Mouse (Mus musculus) liver (tissue): ENCODE measurements around the gene Dgkd.

Source experiments
- DNase-seq: peaks from one replicate; pipeline ENCODE4 v3.0.0-alpha.2; 2020; ENCODE audit warnings: mixed read lengths

Dgkd gene

DNA sequence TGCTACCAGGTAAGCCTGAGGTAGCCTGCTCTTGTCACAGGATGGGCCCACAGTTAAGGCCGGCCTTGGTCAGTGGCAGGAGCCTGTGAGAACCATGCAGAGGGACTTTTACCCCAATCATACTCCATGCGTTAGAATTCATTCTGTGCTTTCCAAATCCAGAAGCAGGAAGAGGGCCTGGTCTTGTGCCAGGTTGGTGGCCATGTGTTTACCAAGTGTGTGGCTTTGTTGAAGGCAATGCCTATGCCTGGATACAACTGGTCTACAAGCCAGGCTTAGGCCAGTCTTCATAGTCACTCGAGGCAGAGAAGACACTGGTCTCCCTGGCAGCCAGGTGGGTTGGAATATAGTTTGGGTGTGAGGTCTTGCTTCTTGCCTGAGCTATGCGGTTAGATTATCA is 38.5 kb downstream of the Dgkd start:
- no peak for DNase-seq

DNA sequence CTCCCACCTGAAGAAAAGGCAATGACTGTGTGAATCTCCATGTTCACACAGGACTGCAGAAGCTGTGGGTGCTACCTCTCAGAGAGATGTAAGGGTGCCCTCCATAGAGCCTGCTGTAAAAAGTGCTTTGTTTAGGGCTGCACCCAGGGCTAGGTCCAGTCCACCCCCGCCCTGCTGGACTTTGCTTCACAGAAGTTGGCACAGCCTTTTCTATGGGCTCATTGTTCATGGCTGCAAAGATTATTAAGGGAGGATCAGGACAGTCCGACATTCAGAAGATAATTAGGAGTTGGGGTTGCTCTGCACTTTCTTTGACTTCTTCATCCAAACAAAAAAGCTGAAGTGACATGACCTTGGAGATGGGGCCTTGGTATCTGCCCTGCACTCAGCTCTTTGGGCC is 39.4 kb downstream of the Dgkd start:
- DNase-seq = no peak

DNA sequence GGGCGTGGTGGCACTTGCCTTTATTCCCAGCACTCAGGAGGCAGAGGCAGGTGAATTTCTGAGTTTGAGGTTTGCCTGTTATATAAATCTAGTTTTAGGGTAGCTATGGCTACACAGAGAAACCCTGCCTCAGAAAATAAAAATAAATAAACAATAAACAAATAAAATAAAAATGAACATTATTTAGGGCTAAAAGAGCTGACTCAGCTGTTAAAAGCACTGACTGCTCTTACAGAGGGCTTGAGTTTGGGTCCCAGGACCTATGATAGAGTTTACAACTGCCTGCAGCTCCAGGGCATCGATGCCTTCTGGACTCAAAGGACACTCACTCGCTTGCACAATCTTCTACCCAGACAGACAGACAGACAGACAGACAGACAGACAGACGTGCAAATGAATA is 40.3 kb downstream of the Dgkd start:
- no peak for DNase-seq

DNA sequence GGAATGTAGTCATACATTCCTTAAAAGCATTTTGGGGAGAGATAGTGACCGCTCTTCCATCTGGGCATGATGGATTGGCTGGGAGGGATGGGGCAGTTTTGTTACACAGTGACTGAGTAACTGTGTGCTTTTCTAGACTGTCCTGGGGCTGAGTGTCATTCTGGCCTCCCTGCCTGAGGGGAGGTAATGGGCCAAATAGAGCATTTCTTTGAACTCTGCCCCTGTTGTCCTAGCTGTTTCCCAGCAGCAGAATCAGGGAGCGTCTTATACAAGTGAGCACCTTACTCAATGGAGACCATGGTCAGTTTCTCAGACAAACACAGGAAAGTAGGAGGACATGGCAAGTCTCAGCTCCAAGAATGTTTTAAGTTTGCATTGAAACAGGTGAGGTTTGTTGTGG is 43.8 kb downstream of the Dgkd start:
- no peak for DNase-seq

DNA sequence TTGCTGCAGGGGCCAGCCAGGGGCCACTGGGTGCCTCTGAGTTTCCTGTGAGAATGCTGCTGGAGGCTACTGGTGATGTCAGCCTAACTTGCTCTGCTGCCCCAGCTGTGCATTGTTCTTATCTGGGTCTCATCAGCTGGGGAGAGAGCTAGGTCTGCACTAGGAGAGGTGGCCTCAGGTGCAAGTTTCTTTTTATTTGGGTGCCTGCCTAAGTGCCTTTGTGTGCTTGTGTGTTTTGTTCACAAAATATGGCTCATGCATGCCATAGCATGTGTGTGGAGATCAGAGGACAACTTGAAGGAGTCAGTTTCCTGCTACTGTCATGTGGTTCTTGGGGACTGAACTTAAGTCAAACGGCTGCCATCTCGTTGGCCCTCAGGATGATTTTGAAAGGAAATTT is 46.6 kb downstream of the Dgkd start:
- DNase-seq = no peak

DNA sequence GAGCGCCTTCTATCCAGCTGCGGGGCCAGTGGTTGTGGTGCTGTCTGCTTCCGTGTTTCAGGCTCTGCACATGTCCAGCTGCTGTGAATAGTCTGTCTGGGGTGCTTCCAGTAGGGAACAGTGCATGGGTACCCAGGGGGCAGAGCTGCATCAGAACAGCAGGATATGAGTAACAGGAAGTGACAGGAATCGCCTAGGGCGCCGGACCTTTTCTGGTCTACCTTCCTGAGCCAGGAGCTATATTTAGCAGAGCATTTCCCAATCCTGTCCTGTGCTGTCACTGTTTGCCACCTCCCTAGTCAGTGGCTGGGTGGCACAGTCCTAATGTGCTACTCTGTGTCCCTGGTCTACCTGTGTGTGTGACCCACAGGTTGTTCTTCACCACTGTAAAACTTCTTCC is 47.9 kb downstream of the Dgkd start:
- DNase-seq = peak; percentile 32

DNA sequence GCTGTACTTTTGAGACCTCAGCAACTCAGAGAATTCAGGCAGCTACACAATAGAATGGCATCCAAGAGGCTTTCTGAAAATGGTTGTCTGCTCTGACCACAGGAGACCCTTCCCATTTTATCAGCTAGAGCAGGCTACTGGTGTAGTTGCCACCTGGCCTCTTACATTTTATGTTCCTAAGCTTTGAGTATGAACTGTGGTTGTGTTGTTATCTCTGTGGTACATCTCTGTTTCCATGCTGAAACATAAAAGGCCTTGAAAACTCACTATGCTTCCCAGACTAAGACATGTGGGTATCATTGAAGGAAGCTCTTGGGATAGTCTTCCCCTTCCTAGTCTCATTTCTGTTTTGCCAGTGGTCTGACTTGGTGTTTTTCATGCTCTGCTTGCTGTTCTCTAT is 49.1 kb downstream of the Dgkd start:
- no peak for DNase-seq

DNA sequence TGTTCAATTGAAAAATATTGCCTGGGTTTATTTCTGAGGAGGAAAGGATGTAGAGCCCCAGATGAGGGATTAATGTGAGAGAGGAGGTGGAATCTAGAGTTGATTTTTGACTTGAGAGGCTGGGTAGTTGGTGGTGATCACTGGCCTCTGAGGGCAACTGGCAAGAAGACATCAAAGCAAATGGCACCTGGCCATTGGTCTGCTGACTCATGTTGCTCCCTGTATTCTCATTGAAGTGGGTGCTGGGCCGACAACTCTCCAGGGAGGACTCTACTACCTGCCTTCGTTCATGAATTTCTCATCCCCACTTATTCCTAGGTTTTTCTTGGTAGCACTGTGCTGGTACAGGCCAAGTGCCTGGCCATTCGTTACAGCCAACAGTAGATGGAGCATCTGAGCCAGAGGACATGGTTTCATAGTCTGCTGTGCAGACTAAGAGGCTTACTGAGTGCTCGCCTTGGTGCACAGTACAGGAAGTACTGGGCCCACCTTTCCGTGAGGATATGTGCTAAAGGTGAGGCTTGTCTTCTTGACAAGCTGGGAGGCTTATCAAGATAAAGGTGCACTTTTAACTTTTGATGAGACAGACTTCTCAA is 53.4 kb downstream of the Dgkd start:
- peak; percentile 16 for DNase-seq

DNA sequence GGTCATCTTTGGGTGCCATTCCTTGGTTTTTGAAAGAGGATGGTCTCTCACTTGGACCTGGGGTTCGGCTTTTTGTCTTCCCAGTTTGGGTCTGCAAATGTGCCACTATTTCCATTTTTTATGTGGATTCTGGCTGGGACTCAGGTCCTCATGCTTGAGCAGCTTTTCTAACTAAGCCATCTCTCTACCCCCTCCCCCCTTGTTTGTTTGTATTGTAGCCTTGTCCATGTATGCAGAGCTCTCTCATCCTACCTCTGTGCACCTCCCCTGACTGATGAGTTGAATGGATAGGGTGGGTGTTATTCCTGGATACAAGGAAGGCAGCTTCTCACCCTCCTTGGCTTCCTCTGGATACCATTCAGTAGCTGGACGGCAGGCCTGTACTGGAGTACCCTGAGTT is 54.9 kb downstream of the Dgkd start:
- DNase-seq = no peak

DNA sequence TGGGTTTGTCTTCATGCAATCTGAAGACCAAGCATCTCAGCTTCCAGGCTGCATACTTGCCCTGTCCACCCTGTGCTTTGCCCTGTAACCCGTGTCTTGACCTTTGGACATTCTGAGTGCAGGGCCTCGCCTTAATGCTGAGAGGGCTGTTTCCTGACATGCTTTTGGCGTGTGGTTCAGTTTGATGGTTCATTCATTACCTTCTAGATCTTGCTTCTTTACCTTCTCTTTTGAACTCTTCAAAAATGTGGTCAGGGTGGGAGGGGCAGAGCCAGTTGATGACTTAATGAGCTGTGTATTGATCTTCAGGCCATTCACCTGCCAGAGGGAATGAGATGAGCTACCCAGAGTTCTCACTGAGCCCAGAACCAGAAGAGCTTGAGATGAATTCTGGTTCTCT is 55.6 kb downstream of the Dgkd start:
- no peak for DNase-seq

DNA sequence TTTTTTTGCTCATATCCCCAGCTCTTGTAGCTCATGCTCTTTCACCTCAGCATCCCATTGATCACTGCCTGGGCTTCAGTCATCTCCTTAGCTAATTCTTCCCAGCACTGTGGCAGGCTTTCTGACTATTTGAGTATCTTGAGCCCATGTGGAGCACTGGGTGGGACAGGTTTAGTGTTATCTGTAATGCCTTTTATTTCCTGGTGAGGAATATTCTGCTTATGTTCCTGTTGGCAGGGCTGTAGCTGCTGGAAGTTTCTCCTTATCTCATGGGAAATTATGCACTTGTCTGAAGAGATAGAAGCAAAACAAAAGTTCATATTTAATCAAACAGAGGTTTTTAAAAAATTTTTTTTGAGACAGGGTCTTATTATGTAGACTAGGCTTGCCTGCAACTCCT is 56.5 kb downstream of the Dgkd start:
- DNase-seq = no peak

DNA sequence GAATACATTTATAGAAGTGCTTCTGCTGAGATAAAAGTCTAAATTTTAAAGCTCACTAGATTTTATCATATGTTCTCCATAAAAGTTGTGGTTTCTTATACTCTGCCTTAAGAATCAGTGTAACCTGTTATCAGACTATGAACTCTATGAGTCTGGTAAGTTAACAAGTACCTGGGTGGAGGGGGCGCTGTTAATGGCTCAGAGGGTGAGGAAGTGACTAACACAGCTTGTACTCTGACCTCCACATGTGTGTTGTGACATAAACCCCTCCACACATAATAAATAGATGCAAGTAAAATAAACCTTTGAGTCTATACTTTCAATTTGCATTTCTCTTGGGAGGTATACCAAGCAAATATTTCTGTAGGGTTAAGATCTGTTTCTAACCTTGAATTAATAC is 57.3 kb downstream of the Dgkd start:
- DNase-seq = no peak

DNA sequence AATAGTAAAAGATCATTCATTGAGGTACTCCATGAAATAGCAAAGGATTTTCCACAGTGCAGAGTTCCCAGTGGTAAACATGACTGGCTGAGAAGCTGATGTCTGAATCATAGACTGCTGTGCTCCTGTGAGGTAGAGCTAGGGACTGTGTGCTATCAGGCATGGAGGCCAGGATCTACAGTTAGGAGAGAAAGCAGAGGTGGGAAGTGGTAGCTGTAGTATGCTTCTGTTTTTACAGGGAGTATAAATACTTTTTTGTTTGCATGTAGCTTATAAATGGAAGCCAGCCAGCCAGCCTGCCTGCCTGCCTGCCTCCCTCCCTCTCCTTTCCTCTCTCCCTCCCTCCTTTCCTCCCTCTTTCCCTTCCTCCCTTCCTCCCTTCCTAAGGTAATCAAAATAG is 60.3 kb downstream of the Dgkd start:
- DNase-seq = no peak

DNA sequence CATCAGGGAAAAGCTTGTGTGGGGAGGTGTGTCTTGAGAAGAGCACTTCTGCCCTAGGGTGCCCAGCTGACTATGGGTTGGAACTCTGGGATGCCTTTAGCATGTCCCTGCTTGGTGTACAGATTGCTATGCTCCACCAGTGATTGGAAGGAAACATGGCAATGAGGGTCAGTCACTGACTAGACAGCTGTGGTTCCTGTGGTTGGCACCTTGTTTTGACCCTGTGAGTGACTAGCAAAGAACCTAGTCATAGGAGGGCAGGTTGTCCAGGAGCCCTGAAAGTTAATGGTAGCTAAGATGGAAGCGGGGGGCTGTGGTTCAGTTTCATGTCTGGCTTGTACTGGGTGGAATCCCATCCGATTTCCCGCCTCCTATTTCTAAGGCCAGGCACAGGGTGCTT is 64.3 kb downstream of the Dgkd start:
- DNase-seq = no peak

DNA sequence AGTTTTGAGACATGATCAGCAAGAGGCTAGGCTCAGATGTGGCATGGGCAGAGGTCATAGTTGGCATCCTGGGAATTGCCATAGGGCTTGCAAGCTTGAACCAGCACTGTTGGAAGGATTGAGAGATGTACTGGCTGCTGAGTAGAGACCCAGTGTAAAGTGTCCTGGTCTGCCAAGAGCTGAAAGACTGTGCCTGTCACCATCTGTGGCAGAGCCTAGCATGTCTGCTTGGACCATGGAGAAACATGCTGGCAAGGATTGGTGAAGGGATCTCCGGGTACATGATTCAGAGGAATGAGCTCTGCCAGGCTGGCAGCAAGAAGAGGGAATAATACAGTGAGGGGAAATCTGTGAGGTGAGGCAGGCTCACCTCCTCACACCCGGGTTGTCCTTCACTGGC is 65.0 kb downstream of the Dgkd start:
- no peak for DNase-seq

DNA sequence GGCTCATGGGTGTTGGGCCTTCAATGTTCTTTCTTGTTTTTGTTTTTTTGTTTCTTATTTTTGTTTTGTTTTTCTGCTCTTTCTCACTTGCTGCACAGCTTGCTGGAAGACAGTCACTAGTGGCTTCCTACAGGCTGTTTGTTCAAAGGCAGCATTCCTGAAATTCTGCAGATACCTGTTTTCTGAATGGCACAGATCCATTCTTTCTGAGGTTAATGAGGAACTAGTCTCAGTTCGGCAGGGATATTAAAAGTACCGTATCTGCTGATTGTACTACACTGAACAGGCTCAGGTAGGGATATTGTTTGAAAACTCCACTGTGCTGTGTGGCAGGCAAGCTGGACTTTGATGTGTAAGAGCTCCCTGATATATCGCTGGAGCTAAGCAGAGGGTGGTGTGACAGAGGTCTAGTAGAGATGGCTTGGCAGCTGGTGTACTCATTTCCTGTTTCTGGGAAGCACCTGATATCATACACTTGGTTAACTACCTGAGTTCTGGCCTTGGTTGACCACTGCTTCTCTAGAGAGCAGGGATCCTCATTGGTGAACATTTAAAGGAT is 67.0 kb downstream of the Dgkd start:
- no peak for DNase-seq

DNA sequence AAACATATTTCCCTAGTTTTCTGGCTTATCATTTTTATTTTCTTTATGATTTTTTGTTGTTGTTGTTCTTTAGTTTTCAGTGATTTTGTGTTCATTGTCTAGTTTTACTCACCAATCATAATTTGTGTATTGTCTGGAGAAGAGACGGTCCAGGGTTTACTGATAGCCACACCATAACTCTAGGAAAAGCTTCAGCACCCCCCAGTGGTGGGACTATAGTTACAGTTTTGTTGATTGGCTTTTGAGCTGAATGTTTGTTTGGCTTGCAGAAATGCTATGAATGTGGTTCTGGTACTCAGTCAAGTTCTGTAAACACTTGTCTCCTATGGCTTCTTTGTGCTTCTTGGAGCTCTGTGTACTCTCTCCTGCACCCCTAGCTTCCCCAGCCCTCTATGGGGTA is 69.6 kb downstream of the Dgkd start:
- DNase-seq = peak; percentile 36

DNA sequence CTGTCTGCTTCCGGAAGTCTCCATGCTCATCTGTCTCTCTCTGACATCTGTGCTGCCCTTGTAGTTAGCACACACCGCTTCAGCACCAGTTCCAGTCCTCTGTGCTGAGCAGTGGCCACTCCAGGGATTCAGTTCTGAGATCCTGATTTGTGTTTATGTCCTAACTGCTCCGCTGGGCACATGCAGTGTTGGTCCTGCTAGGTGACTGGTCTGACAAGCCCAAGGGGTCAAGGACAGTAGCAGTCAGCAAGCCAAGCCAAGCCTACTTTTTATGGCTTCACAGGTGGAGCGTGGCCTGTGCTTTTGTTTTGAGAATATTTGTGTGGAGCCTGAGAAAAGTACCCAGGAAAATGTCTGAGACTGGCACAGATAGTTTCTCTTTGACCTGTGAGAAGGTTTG is 71.8 kb downstream of the Dgkd start:
- DNase-seq = no peak

DNA sequence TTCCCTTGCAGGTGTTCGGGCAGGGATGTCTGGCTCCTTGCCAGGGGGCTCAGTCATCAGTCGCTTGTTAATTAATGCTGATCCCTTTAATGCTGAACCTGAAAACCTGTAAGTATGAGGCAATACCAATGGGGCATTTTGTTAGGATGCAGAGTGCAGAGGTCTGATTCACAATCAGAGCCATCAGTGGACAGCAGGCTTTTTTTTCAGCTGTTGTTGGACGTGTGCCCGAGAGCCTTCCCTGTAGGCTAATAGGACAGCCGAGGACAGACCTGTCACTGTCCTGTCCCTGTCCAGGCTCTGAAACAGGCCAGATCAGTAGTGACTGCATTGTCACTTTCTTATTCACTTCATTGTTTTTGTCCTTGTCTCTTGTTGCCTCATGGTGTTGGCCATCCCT is 76.6 kb downstream of the Dgkd start:
- DNase-seq = no peak

DNA sequence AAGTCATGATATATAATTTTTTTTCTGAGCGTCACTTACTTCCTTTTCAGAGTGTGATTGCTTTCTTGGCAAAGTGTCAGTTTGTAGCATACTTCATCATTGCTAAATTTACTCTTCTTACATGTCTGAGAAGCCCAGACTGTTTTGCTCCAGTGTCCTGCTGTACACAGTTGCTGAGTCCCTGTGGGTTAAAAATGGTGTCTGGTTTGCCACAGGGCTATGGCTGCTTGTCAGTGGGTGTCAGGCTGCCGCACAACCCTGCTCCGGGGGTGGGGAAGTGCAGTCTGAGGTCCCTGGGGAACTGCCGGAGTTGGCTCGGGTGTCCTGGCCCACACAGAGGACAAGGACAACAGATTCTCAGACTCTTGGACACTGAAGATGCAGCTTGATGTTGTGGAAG is 80.0 kb downstream of the Dgkd start:
- no peak for DNase-seq

DNA sequence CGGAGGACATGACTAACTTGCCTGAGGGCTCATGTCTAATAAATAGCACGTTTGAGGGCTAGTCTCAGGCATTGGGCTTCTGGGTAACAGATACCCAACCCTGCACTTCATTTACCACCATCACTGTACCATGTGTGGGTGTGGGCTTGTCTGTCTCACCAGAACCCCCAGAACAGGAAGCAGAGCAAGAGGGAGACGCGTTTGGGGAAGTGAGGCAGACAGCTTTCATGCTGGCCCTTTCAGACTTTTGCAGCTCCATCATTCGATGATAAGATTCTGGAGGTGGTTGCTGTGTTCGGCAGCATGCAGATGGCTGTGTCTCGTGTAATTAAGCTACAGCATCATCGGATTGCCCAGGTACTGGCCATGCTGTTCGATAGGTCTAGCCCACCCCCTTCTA is 82.0 kb downstream of the Dgkd start:
- DNase-seq = no peak

DNA sequence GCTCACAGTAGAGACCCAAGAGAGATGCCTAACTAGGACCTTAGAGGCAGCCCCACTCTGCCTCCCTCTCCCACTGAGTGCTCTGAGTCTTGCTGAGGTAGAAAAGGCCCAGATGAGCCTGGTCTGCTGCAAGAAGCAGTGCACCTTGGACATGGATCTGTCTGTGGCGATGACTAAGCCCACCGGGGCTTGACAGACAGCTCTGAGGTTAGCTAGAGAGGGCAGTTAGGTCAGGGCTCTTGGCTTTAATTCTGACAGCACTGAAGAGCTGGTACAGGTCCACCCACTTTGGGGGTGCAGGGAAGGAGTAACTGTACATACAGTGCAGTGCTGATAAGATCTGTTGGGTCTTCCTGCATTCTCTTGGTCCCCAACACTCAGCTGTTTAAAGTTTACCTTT is 82.5 kb downstream of the Dgkd start:
- no peak for DNase-seq

DNA sequence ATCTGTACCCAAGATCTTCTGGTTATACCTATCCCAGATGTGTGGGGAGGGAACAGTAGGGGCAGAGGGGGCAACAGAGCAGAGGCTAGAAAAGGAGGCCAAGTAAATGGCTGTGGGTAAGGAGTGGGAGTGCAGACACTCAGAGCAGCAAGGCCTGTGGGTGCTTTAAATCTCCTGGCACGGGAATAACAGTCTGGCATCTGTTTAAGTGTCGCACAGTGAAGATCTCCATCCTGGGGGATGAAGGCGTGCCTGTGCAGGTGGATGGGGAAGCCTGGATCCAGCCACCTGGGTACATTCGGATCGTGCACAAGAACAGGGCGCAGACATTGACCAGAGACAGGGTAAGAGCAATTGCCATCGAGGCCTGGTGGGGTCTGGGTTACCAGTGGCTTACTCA is 83.0 kb downstream of the Dgkd start:
- no peak for DNase-seq

DNA sequence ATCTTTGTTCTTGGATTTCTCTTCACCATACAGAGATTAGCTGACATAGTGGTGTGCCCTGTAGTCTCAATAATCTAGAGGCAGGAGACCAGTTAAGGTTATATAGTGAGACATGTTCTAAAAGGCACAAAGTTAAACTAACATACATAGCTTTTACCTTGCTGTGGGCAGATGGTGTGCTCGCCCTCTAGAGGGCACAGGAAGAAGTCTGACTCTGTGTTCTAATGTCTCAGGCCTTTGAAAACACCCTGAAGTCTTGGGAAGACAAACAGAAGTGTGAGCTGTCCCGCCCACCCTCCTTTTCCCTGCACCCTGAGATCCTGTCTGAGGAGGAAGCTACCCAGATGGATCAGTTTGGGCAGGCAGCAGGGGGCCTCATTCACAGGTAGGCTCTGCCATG is 83.4 kb downstream of the Dgkd start:
- DNase-seq = no peak

DNA sequence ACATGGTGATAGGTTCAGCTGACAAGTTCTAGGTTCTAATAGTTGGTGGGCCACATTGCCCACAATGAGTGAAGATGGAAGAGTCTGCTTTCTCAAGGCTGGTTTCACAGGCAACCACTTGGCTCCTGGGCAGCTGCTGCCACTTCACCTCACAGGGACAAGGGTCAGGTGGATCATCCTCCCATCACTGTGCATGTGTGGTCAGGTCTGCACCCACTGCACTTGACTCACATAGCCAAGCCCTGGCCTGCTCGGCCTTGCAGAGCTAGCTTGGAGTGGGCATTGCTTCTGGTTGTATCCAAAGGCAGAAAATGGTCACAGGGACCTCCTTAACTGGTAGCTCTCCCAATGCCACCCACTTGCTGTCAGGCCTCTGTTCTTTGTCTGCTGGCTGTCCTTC is 88.7 kb downstream of the Dgkd start:
- DNase-seq = no peak

DNA sequence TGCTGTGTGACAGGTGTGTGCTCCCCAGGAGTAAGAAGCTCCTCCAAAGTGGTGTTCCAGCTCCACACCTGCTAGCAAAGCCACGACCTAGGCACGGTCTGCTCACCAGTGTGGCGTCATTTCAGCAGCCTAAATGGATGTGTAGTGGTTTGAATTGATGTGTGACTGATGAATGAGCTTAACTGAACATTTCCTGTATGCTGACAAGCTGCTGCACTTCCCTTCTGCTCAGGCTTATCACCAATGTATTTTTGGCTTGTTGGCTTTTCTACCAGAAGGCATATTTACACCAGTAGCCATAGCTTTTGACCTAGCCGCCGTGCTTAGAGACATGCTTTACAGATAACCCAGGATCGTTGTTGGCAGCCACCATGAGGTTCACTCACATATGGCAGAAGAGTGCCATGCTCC is 94.6 kb downstream of the Dgkd start:
- no peak for DNase-seq
